Mouse (Mus musculus): ENCODE results near the gene Rasa3. TPM values are rescaled to one million over a fixed set of nuclear protein-coding genes. Genes with fewer than 3 reads are reported as not detected.

Gene Rasa3
- polyA plus RNA-seq, 1 experiment from 2014 or later: 19.2 TPM

- ATAC-seq (ENCODE audit: low read depth): no peak
- H3K27me3 ChIP-seq (ENCODE audit: control insufficient read depth, insufficient read depth, low read depth, low read length): no peaks in the 10 kb centered on the region
- H3K4me3 ChIP-seq (ENCODE audit: low read depth, low read length): no peak overlapping the region
- H3K4me2 ChIP-seq (ENCODE audit: low read depth, low read length): no peak overlapping the region
- H3K4me1 ChIP-seq (ENCODE audit: control insufficient read depth, low read depth, low read length): no peaks in the 10 kb centered on the region
- H3K9me3 ChIP-seq (replicated peaks; ENCODE audit: control insufficient read depth, low read length): no peaks in the 10 kb centered on the region
- WGBS (ENCODE audit: insufficient replicate concordance): 46% methylated on average over 6 of the region's 6 CpGs
- no peaks in the 10 kb centered on the region for H3K36me3 ChIP-seq (ENCODE audit: control insufficient read depth, insufficient read depth)
- no peak overlapping the region for H3K9ac ChIP-seq (ENCODE audit: low read depth, low read length)
- H3K27ac ChIP-seq (ENCODE audit: low read length): no peak overlapping the region
Observed at GRCm38 (mm10) chr8:13688461-13688860, 11.1 kb upstream of the Rasa3 start.

DNA sequence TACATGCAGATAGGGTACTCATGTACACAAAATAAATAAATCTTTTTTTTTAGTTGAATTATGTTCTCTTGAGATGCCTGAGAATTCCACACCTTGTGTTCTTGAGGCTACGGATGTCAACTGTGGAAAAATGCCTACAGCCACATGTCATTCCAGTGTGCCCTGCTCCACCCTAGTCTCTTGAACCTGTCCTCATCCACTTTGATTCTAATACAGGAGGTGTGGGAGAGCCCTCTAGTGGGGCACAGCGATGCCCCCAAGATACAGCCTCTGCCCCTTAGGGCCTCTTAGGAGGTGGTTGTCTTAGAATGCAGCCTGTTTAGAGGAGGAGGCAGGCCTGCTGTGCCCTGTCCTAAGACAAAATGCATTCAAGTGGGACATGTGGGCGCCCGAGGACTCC is 10.5 kb upstream of the Rasa3 start:
- H3K36me3 ChIP-seq (ENCODE audit: control insufficient read depth, insufficient read depth): no peaks in the 10 kb centered on the region
- no peak overlapping the region for H3K27ac ChIP-seq (ENCODE audit: low read length)
- H3K9me3 ChIP-seq (replicated peaks; ENCODE audit: control insufficient read depth, low read length): no peaks in the 10 kb centered on the region
- no peak for ATAC-seq (ENCODE audit: low read depth)
- no peaks in the 10 kb centered on the region for H3K4me1 ChIP-seq (ENCODE audit: control insufficient read depth, low read depth, low read length)
- no peaks in the 10 kb centered on the region for H3K27me3 ChIP-seq (ENCODE audit: control insufficient read depth, insufficient read depth, low read depth, low read length)
- no peak overlapping the region for H3K4me3 ChIP-seq (ENCODE audit: low read depth, low read length)
- 65% methylated on average over 4 of the region's 4 CpGs for WGBS (ENCODE audit: insufficient replicate concordance)
- no peak overlapping the region for H3K4me2 ChIP-seq (ENCODE audit: low read depth, low read length)
- no peak overlapping the region for H3K9ac ChIP-seq (ENCODE audit: low read depth, low read length)

DNA sequence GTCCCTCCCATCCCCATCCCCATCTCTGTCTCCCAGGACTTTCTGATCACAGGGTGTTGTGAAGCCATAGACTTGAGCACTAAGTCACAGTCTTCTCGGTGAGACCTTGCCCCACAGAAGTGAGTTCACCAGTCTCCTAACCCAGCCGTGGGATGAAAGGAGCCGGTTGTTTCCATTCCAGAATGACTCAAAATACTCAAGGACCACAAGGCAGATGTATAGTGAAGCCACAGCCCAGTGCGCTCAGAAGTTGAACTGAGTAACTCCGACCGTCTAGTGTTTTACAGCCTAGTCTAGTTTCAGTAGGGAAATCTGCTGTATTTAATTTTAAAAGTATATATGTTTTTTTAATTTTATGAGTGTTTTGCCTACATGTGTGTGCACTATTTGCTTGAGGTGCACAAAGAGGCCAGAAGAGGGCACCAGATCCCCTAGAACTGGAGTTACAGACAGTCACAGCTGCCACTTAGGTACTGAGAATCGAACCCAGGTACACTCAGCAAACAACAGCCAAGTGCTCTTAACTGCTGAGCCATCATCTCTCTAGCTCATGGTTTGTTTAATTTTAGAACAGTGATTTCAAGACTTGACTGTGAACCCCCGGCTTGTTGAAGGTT is 9.8 kb upstream of the Rasa3 start:
- Histone ChIP-seq H3K4me2 (ENCODE audit: low read depth, low read length) (no peak overlapping the region), H3K9ac (ENCODE audit: low read depth, low read length) (no peak overlapping the region), H3K4me1 (ENCODE audit: control insufficient read depth, low read depth, low read length) (no peaks in the 10 kb centered on the region), H3K4me3 (ENCODE audit: low read depth, low read length) (no peak overlapping the region), H3K36me3 (ENCODE audit: control insufficient read depth, insufficient read depth) (no peaks in the 10 kb centered on the region), H3K27ac (ENCODE audit: low read length) (no peak overlapping the region), H3K9me3 (replicated peaks; ENCODE audit: control insufficient read depth, low read length) (no peaks in the 10 kb centered on the region), H3K27me3 (ENCODE audit: control insufficient read depth, insufficient read depth, low read depth, low read length) (no peaks in the 10 kb centered on the region)
- WGBS (ENCODE audit: insufficient replicate concordance): 79% methylated on average over 8 of the region's 8 CpGs
- no peak for ATAC-seq (ENCODE audit: low read depth)

DNA sequence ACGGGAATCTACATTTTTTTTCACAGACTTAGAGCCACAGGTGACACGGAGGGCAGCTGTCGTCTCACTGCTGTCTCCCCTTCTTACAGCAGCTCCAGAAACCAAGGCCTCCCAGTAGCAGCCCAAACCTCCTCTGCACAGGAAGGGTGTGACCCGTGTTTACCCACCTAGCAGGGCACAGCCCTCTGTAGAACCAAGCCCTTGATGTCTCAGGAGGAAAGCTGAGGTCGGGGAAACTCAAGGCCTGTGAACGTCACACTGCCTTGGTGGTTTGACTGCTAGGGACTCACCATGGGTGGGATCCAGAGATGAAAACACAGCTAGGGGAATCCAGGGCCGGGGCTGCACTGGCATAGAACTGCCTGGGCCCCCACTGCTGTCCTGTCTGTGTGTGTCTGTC is 9.0 kb upstream of the Rasa3 start:
- 31% methylated on average over 7 of the region's 7 CpGs for WGBS (ENCODE audit: insufficient replicate concordance)
- Histone ChIP-seq H3K27ac (ENCODE audit: low read length) (no peak overlapping the region), H3K9ac (ENCODE audit: low read depth, low read length) (no peak overlapping the region), H3K4me2 (ENCODE audit: low read depth, low read length) (no peak overlapping the region), H3K36me3 (ENCODE audit: control insufficient read depth, insufficient read depth) (no peaks in the 10 kb centered on the region), H3K4me1 (ENCODE audit: control insufficient read depth, low read depth, low read length) (no peaks in the 10 kb centered on the region), H3K4me3 (ENCODE audit: low read depth, low read length) (no peak overlapping the region), H3K9me3 (replicated peaks; ENCODE audit: control insufficient read depth, low read length) (no peaks in the 10 kb centered on the region), H3K27me3 (ENCODE audit: control insufficient read depth, insufficient read depth, low read depth, low read length) (no peaks in the 10 kb centered on the region)
- ATAC-seq (ENCODE audit: low read depth): no peak

DNA sequence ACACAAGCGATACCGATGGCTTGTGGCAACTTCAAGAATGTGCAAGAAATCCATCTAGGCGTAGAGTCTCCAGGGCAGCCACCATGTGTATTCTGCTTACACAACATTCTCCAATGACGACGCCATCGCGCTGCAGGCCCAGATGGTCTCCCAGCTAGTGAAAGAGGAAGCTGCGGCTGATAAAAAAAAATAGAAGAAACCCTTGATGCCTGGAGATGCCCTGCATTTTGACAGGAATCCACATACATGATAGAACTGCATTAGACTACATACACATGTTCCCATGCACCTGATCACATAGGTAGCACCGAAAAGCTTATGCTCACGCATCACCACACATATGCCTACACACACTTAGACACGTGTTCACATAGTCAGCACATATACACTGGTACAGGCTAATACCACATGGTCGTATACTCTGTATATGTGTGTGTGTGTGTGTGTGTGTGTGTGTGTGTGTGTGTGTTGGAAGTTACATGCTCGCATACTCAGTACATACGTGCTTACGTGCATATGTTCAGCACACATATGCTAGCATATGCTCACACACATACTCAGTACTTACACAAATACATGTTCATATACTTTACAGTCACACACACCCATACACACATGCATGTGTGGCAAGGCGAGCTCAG is 8.4 kb upstream of the Rasa3 start:
- no peak for ATAC-seq (ENCODE audit: low read depth)
- no peak overlapping the region for H3K27ac ChIP-seq (ENCODE audit: low read length)
- H3K4me2 ChIP-seq (ENCODE audit: low read depth, low read length): no peak overlapping the region
- H3K9ac ChIP-seq (ENCODE audit: low read depth, low read length): no peak overlapping the region
- WGBS (ENCODE audit: insufficient replicate concordance): 52% methylated on average over 16 of the region's 16 CpGs
- no peaks in the 10 kb centered on the region for H3K27me3 ChIP-seq (ENCODE audit: control insufficient read depth, insufficient read depth, low read depth, low read length)
- no peaks in the 10 kb centered on the region for H3K36me3 ChIP-seq (ENCODE audit: control insufficient read depth, insufficient read depth)
- no peak overlapping the region for H3K4me3 ChIP-seq (ENCODE audit: low read depth, low read length)
- no peaks in the 10 kb centered on the region for H3K9me3 ChIP-seq (replicated peaks; ENCODE audit: control insufficient read depth, low read length)
- H3K4me1 ChIP-seq (ENCODE audit: control insufficient read depth, low read depth, low read length): no peaks in the 10 kb centered on the region

- H3K9me3 ChIP-seq (replicated peaks; ENCODE audit: control insufficient read depth, low read length): no peaks in the 10 kb centered on the region
- no peak overlapping the region for H3K27ac ChIP-seq (ENCODE audit: low read length)
- H3K4me2 ChIP-seq (ENCODE audit: low read depth, low read length): no peak overlapping the region
- no peak overlapping the region for H3K9ac ChIP-seq (ENCODE audit: low read depth, low read length)
- no peak overlapping the region for H3K4me3 ChIP-seq (ENCODE audit: low read depth, low read length)
- 26% methylated on average over 7 of the region's 7 CpGs for WGBS (ENCODE audit: insufficient replicate concordance)
- no peaks in the 10 kb centered on the region for H3K4me1 ChIP-seq (ENCODE audit: control insufficient read depth, low read depth, low read length)
- H3K36me3 ChIP-seq (ENCODE audit: control insufficient read depth, insufficient read depth): no peaks in the 10 kb centered on the region
- no peaks in the 10 kb centered on the region; the same call in 1 of the 2 replicates for H3K27me3 ChIP-seq (ENCODE audit: control insufficient read depth, insufficient read depth, low read depth, low read length)
- no peak for ATAC-seq (ENCODE audit: low read depth)
Observed at GRCm38 (mm10) chr8:13684131-13684530, 6.7 kb upstream of the Rasa3 start.

DNA sequence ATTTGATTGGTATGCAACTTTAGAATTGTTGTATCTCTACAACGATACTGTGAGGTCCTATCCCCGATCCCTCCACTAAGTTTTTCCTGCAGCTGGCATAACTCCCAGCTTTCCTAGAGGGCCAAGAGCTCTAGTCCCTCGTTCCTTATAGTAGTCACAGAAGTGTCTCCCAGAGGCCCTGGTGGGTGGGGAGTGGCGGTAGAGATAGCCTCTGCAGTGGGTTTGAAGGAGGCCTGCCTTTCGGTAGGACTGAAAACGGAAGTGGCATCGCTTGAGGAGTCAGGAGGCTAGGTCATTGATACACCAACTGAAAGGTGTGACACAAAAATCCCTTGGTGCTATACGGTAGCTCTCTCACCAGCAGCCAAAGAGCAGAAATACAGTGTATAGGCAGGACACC is 779 bp upstream of the Rasa3 start:
- Histone ChIP-seq H3K4me3 (ENCODE audit: low read depth, low read length) (peak overlapping the region; percentile 75), H3K27me3 (ENCODE audit: control insufficient read depth, insufficient read depth, low read depth, low read length) (peaks cover 3% of the 10 kb centered on the region), H3K4me1 (ENCODE audit: control insufficient read depth, low read depth, low read length) (peaks cover 28% of the 10 kb centered on the region), H3K9ac (ENCODE audit: low read depth, low read length) (peak overlapping the region; percentile 49), H3K4me2 (ENCODE audit: low read depth, low read length) (peak overlapping the region; percentile 93), H3K27ac (ENCODE audit: low read length) (no peak overlapping the region), H3K9me3 (replicated peaks; ENCODE audit: control insufficient read depth, low read length) (no peaks in the 10 kb centered on the region), H3K36me3 (ENCODE audit: control insufficient read depth, insufficient read depth) (no peaks in the 10 kb centered on the region)
- ATAC-seq (ENCODE audit: low read depth): no peak
- WGBS (ENCODE audit: insufficient replicate concordance): 17% methylated on average over 8 of the region's 8 CpGs

DNA sequence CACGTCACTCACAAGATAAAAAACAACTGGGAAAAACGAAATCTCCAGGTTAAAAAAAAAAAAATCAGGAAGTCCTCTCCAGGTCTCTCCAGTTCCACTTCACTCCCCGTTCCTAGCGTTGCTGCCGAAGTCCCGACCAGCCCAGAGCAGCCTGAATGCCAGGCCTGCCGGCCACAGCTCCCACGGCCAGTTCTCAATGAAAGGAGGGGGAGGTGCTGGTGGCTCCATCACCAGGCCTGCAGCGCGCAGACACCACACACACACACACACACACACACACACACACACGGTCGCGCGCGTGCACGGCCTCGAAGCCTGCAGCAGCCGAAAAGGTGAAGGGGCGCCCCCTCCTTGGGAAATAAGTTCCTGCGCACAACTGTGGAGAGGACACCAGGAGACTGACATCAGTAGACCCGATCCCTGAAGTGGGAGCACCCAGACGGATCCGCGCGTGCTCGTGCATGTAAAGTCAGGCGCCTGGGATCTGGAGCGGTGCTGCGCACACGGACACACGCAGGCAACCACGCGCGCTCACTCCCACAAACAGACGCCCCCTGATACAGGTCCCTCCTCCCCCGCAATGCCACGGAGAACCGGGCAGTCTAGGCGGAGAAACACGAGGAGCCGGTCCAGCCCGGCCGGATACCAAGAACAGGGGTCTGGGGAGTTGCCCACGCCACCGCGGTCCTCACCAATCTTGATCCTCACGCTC is 546 bp downstream of the Rasa3 start:
- Histone ChIP-seq H3K4me2 (ENCODE audit: low read depth, low read length) (peak overlapping the region; percentile 93), H3K4me1 (ENCODE audit: control insufficient read depth, low read depth, low read length) (peaks cover 33% of the 10 kb centered on the region), H3K36me3 (ENCODE audit: control insufficient read depth, insufficient read depth) (no peaks in the 10 kb centered on the region), H3K27me3 (ENCODE audit: control insufficient read depth, insufficient read depth, low read depth, low read length) (peaks cover 3% of the 10 kb centered on the region), H3K4me3 (ENCODE audit: low read depth, low read length) (peak overlapping the region; percentile 75), H3K9me3 (replicated peaks; ENCODE audit: control insufficient read depth, low read length) (no peaks in the 10 kb centered on the region), H3K9ac (ENCODE audit: low read depth, low read length) (peak overlapping the region; percentile 60), H3K27ac (ENCODE audit: low read length) (peak overlapping the region; percentile 81)
- WGBS (ENCODE audit: insufficient replicate concordance): under 1% methylated on average over 47 of the region's 47 CpGs
- ATAC-seq (ENCODE audit: low read depth): peak; percentile 7

GRCm38 (mm10) chr8:13676302-13676700 is 1.1 kb downstream of the Rasa3 start:
- no peak for ATAC-seq (ENCODE audit: low read depth)
- H3K4me2 ChIP-seq (ENCODE audit: low read depth, low read length): peak overlapping the region; percentile 93
- under 1% methylated on average over 12 of the region's 12 CpGs for WGBS (ENCODE audit: insufficient replicate concordance)
- H3K4me3 ChIP-seq (ENCODE audit: low read depth, low read length): peak overlapping the region; percentile 75
- H3K9ac ChIP-seq (ENCODE audit: low read depth, low read length): peak overlapping the region; percentile 60; the same call in 1 of the 2 replicates
- H3K27ac ChIP-seq (ENCODE audit: low read length): peak overlapping the region; percentile 81
- no peaks in the 10 kb centered on the region for H3K36me3 ChIP-seq (ENCODE audit: control insufficient read depth, insufficient read depth)
- H3K4me1 ChIP-seq (ENCODE audit: control insufficient read depth, low read depth, low read length): peaks cover 38% of the 10 kb centered on the region
- no peaks in the 10 kb centered on the region for H3K9me3 ChIP-seq (replicated peaks; ENCODE audit: control insufficient read depth, low read length)
- peaks cover 3% of the 10 kb centered on the region for H3K27me3 ChIP-seq (ENCODE audit: control insufficient read depth, insufficient read depth, low read depth, low read length)
